Mouse (Mus musculus) mammary gland, adult 2 months (tissue): ENCODE measurements around the gene Zp3. TPM values are rescaled to one million over a fixed set of nuclear protein-coding genes. Genes with fewer than 3 reads are reported as not detected.

Experiments used
- polyA plus RNA-seq: library from polyadenylated mRNA; depleted of rRNA; stranded (reverse); fragments of >200 nt; gene quantifications from 2 replicates; pipeline ENCODE4 v1.2.3, GENCODE M21; 2012; ENCODE audit warnings: low replicate concordance; rRNA removed

Zp3 gene
- polyA plus RNA-seq: not detected in 2 replicates

DNA sequence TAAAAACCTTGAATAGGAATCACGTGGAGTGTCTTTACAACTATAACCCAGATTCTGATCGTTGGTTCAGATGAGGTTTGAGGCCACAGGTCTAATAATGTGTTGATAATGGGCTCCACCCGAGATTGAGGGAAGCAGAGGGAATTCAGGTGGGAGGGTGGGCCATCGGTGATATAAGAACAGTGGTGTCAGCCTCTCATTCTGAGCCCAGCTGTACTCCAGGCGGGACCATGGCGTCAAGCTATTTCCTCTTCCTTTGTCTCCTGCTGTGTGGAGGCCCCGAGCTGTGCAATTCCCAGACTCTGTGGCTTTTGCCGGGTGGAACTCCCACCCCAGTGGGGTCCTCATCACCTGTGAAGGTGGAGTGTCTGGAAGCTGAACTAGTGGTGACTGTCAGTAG, at the start of gene Zp3:
Gene Zp3 (plus strand): TSS at position 196 of the 400 bp plus-strand sequence.

GRCm38 (mm10) chr5:135934481-135935175, 45.3 kb upstream of the Zp3 start, which contains the start of gene Ywhag:
Gene Ywhag, minus strand, starts transcription at chr5:135934616.

DNA sequence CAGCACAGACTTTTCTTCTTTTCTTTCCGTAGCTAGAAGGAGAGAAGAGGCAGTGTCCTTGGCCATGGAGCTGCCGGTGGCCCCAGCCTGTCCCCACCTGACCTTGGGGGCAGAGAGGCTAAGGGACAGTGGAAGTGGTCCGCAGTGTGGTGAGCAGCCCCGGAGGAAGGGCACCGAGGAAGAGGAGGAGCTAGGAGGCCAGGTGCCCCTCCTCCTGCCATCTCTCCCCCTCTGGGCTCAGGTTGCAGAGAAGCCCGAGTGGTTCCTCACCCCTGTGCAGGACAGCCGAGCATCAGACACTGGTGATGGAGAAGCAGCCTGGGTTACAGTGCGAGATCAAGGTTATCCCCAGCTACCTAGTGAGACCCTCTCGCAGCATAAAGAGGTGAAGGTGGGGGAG, 5.5 kb upstream of the Zp3 start, which contains the start of gene Ssc4d:
Gene Ssc4d (minus strand): TSS at position 167 of the 400 bp plus-strand sequence.

GRCm38 (mm10) chr5:135994725-135995687, 15.1 kb downstream of the Zp3 start, which contains the start of gene Dtx2:
Gene Dtx2, plus strand, starts transcription at chr5:135994800.

Other genes with a start within 250 kb of the Zp3 start
- 163 and 164 TPM in 2 replicates for gene Tmem120a, start 235.7 kb upstream of the Zp3 start, polyA plus RNA-seq
- 0.27 and 0.66 TPM in 2 replicates for gene Styxl1, start 201.7 kb upstream of the Zp3 start, polyA plus RNA-seq
- 808 and 1,108 TPM in 2 replicates for gene Mdh2, start 201.6 kb upstream of the Zp3 start, polyA plus RNA-seq
- gene Srrm3, start 173.2 kb upstream of the Zp3 start, polyA plus RNA-seq: 0.06 TPM in 1 of 2 replicates, not detected in the other
- gene Hspb1, start 92.2 kb upstream of the Zp3 start, polyA plus RNA-seq: 278 and 369 TPM in 2 replicates
- gene Ywhag, start 45.5 kb upstream of the Zp3 start, polyA plus RNA-seq: 172 and 216 TPM in 2 replicates
- gene Ssc4d, start 5.6 kb upstream of the Zp3 start, polyA plus RNA-seq: 8.7 and 11.4 TPM in 2 replicates
- gene Dtx2, start 14.7 kb downstream of the Zp3 start, polyA plus RNA-seq: 42.7 and 70.4 TPM in 2 replicates
- 0.10 TPM in 1 of 2 replicates, not detected in the other for gene Upk3b, start 58.4 kb downstream of the Zp3 start, polyA plus RNA-seq
- gene Upk3bl, start 74.4 kb downstream of the Zp3 start, polyA plus RNA-seq: not detected in 2 replicates
- gene Rasa4, start 103.8 kb downstream of the Zp3 start, polyA plus RNA-seq: 33.3 and 41.5 TPM in 2 replicates
- 32.0 and 57.2 TPM in 2 replicates for gene Polr2j, start 136.5 kb downstream of the Zp3 start, polyA plus RNA-seq
- 30.5 and 45.7 TPM in 2 replicates for gene Lrwd1, start 156.0 kb downstream of the Zp3 start, polyA plus RNA-seq
- gene Alkbh4, start 156.0 kb downstream of the Zp3 start, polyA plus RNA-seq: 22.8 and 32.0 TPM in 2 replicates
- 57.2 and 121 TPM in 2 replicates for gene Orai2, start 190.6 kb downstream of the Zp3 start, polyA plus RNA-seq
- gene Prkrip1, start 218.9 kb downstream of the Zp3 start, polyA plus RNA-seq: 6.7 and 9.3 TPM in 2 replicates